Mouse (Mus musculus) Muller cell, postnatal 12 days (primary cell): ENCODE data around the gene Rpa3.
A peak's percentile ranks its signal among the peaks of the same experiment; 100 is the strongest.

Source experiments
- DNase-seq: peaks from one replicate; pipeline ENCODE4 v3.0.0-alpha.2; 2015; ENCODE audit errors: inconsistent ontology term

The Rpa3 gene

GRCm38 (mm10) chr6:8259004-8259666, at the start of gene Rpa3, which contains the start of the genes Umad1 and Gm45062:
Gene Rpa3 (minus strand): TSS chr6:8259173.
Gene Umad1 (plus strand): TSS chr6:8259288.
Gene Gm45062 (plus strand): TSS chr6:8259450.
- peak; percentile 99 for DNase-seq

GRCm38 (mm10) chr6:8307878-8308775, 49.2 kb upstream of the Rpa3 start:
- peak; percentile 96 for DNase-seq

GRCm38 (mm10) chr6:8299066-8299863, 40.3 kb upstream of the Rpa3 start:
- no peak for DNase-seq

- no peak for DNase-seq
Measured at GRCm38 (mm10) chr6:8294048-8294784, 35.2 kb upstream of the Rpa3 start.

GRCm38 (mm10) chr6:8288755-8289580, 30.0 kb upstream of the Rpa3 start:
- DNase-seq: no peak

GRCm38 (mm10) chr6:8286146-8286545, 27.2 kb upstream of the Rpa3 start:
- DNase-seq: no peak

GRCm38 (mm10) chr6:8285401-8285960, 26.5 kb upstream of the Rpa3 start:
- peak; percentile 72 for DNase-seq

- DNase-seq: no peak
Measured at GRCm38 (mm10) chr6:8283255-8283654, 24.3 kb upstream of the Rpa3 start.

- no peak for DNase-seq
Measured at GRCm38 (mm10) chr6:8278426-8279002, 19.5 kb upstream of the Rpa3 start.

- DNase-seq: no peak
Measured at GRCm38 (mm10) chr6:8276431-8276830, 17.5 kb upstream of the Rpa3 start.

GRCm38 (mm10) chr6:8275098-8275497, 16.1 kb upstream of the Rpa3 start:
- no peak for DNase-seq

GRCm38 (mm10) chr6:8274387-8275054, 15.5 kb upstream of the Rpa3 start:
- no peak for DNase-seq

- no peak for DNase-seq
Measured at GRCm38 (mm10) chr6:8271047-8271446, 12.1 kb upstream of the Rpa3 start.

- no peak for DNase-seq
Measured at GRCm38 (mm10) chr6:8259667-8260044, 683 bp upstream of the Rpa3 start.

- DNase-seq: no peak
Measured at GRCm38 (mm10) chr6:8258316-8258715, 657 bp downstream of the Rpa3 start.

GRCm38 (mm10) chr6:8228596-8228995, 30.4 kb downstream of the Rpa3 start:
- DNase-seq: no peak

GRCm38 (mm10) chr6:8227035-8227434, 31.9 kb downstream of the Rpa3 start:
- no peak for DNase-seq

- DNase-seq: no peak
Measured at GRCm38 (mm10) chr6:8210661-8211060, 48.3 kb downstream of the Rpa3 start.

GRCm38 (mm10) chr6:8209866-8210186, 49.1 kb downstream of the Rpa3 start:
- no peak for DNase-seq
